Mouse (Mus musculus) kidney, embryonic 16.5 days (tissue): ENCODE results near the gene Wnt10b. TPM values are rescaled to one million over a fixed set of nuclear protein-coding genes. Genes with fewer than 3 reads are reported as not detected.
"Not testable (repeated sequence)": the region's sequence is repeated elsewhere in the genome, so short reads cannot be mapped to it uniquely, and the experiment has no call there.

Source experiments
- ATAC-seq: fragments of 200-750 bp; cut with Nextera tagmentation; 2 replicates; pipeline ENCODE4 v1.8.0; 2017; ENCODE audit warnings: moderate TSS enrichment; ENCODE audit not compliant: low FRiP score, low TSS enrichment
- H3K27ac ChIP-seq: fragments of 300-500 bp; sonication (generic); 2 replicates; pipeline ENCODE4 v1.5.1; 2014; ENCODE audit warnings: low read length
- H3K27me3 ChIP-seq: fragments of 300-500 bp; sonication (generic); 2 replicates; pipeline ENCODE4 v1.6.1; 2014; ENCODE audit warnings: low read length, control low read depth, mixed read lengths; ENCODE audit not compliant: insufficient read depth
- H3K36me3 ChIP-seq: fragments of 300-500 bp; sonication (generic); 2 replicates; pipeline ENCODE4 v1.6.1; 2014; ENCODE audit warnings: low read length, control low read depth, mixed read lengths; ENCODE audit not compliant: insufficient read depth
- H3K4me1 ChIP-seq: fragments of 300-500 bp; sonication (generic); 2 replicates; pipeline ENCODE4 v1.6.1; 2014; ENCODE audit warnings: low read length, control low read depth, mixed read lengths; ENCODE audit not compliant: insufficient read depth
- H3K4me2 ChIP-seq: fragments of 300-500 bp; sonication (generic); replicated peaks from 2 replicates; pipeline ENCODE4 v1.6.1; 2014; ENCODE audit warnings: low read depth, low read length
- H3K4me3 ChIP-seq: fragments of 300-500 bp; sonication (generic); 2 replicates; pipeline ENCODE4 v1.5.1; 2014; ENCODE audit warnings: mild to moderate bottlenecking, low read length
- H3K9ac ChIP-seq: fragments of 300-500 bp; sonication (generic); replicated peaks from 2 replicates; pipeline ENCODE4 v1.6.1; 2014; ENCODE audit warnings: low read length
- H3K9me3 ChIP-seq: fragments of 300-500 bp; sonication (generic); 2 replicates; pipeline ENCODE4 v1.6.1; 2016; ENCODE audit warnings: low read length, control low read depth
- WGBS: fragments of 180-500 bp; shearing (Covaris S2); extraction: QIAGEN DNeasy Blood & Tissue Kit; methylation state at CpG from one replicate; pipeline ENCODE4 v1.1.7; 2014; 5-methylcytosine and 5-hydroxymethylcytosine counted together
- polyA plus RNA-seq: library from polyadenylated mRNA; unstranded; fragments of >200 nt; fragmentation: Nextera tagmentation; extraction: Ambion mirVana; gene quantifications from 2 replicates; pipeline ENCODE4 v1.2.1, GENCODE M21; 2015

Gene Wnt10b
- polyA plus RNA-seq: 0.17 TPM in 1 of 2 replicates, not detected in the other

DNA sequence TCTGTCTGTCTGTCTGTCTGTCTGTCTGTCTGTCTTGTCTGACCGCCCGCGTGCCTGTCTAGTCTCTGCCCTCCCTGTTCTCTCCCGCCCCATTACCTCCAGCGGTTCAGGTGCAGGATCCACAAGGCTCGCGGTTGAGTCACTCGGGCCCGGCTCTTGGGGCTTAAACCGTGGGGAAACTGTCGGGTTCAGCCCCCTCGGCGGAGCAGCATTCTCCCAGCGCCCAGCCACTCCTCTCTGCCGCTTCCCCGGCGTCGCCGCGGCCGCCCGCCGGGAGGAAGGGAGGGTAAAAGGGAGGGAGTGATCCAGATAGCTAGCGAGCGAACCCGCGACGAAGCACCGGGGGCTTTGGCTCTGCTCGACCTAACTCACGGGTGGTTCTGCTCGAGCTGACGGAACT, at the start of gene Wnt10b:
TSS of gene Wnt10b (minus strand) at position 389 of the 400 bp plus-strand sequence.
- Histone ChIP-seq H3K36me3 (no peaks in the 10 kb centered on the region), H3K9ac (no peak within 1 kb of the TSS), H3K4me3 (peak within 1 kb of the TSS; percentile 27), H3K9me3 (no peaks in the 10 kb centered on the region), H3K4me2 (peak within 1 kb of the TSS; percentile 48), H3K4me1 (peaks cover 30% of the 10 kb centered on the region), H3K27ac (no peak within 1 kb of the TSS), H3K27me3 (peaks cover 98% of the 10 kb centered on the region)
- under 1% methylated on average over 26 of the region's 33 CpGs for WGBS
- no peak for ATAC-seq

DNA sequence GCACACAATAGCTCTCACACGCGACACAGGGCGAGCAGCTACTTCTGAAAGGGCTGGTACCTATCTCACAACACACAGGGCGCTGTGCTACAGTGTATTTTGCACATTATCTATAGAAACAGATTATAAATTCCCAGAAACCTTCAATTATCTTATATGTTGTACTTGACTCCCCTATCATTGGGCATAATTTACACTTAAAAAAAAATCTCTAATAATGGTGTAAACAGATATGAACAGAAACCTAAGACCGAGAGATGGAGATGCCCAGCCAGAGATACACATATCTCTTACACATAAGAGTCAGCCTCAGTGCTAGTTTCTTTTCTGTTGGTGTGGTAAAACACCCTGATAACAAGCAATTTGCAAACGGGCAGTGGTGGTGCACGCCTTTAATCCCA, 49.7 kb upstream of the Wnt10b start:
- ATAC-seq: no peak
- no peak overlapping the region for H3K4me3 ChIP-seq
- H3K4me2 ChIP-seq: no peak overlapping the region
- H3K9ac ChIP-seq: no peak overlapping the region
- H3K4me1 ChIP-seq: peaks cover 23% of the 10 kb centered on the region
- H3K27me3 ChIP-seq: no peaks in the 10 kb centered on the region
- no peak overlapping the region for H3K27ac ChIP-seq
- 92% methylated on average over 7 of the region's 7 CpGs for WGBS
- H3K9me3 ChIP-seq: no peaks in the 10 kb centered on the region
- peaks cover 18% of the 10 kb centered on the region for H3K36me3 ChIP-seq

DNA sequence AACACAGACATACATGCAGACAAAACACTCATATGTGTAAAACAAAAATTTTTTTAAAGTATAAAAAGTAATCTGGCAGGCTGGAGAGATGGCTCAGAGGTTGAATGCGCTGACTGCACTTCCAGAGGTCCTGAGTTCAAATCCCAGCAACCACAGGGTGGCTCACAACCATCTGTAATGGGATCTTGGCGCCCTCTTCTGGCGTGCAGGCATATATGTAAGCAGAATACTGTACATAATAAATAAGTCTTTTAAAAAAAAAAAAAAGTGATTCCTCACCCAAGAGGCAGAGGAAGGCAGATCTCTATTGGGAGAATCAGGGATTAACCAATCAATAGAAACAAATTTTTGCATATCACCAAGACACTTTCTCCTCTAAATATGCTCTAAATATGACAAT, 45.5 kb upstream of the Wnt10b start:
- no peaks in the 10 kb centered on the region for H3K27me3 ChIP-seq
- no peak overlapping the region for H3K4me3 ChIP-seq
- no peaks in the 10 kb centered on the region for H3K9me3 ChIP-seq
- no peak for ATAC-seq
- H3K36me3 ChIP-seq: peaks cover 32% of the 10 kb centered on the region
- H3K4me2 ChIP-seq: no peak overlapping the region
- no peak overlapping the region for H3K9ac ChIP-seq
- no peaks in the 10 kb centered on the region for H3K4me1 ChIP-seq
- WGBS: 68% methylated on average over 3 of the region's 3 CpGs
- no peak overlapping the region for H3K27ac ChIP-seq

DNA sequence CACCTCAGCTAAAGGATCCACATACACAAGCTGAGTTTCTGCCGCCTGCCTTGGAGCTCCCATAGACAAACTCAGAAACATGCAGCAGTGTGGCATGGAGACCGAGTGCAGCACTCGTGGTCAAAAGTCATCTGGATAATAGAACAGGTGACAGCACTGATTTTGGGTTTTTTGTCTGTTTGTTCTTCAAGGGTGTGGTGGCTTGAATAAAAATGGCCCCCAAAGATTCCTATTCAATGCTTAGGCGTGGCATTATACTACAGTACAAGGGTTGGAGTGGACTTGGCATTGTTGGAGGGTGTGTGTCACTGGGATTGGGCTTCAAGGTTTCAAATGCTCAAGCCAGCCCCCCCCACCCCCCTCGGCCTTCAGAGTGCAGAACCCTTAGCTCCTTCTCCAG, 44.2 kb upstream of the Wnt10b start:
- no peak overlapping the region for H3K4me2 ChIP-seq
- ATAC-seq: no peak
- no peaks in the 10 kb centered on the region for H3K9me3 ChIP-seq
- H3K27ac ChIP-seq: no peak overlapping the region
- no peak overlapping the region for H3K4me3 ChIP-seq
- H3K4me1 ChIP-seq: no peaks in the 10 kb centered on the region
- H3K27me3 ChIP-seq: no peaks in the 10 kb centered on the region
- 97% methylated on average over 5 of the region's 5 CpGs for WGBS
- peaks cover 33% of the 10 kb centered on the region for H3K36me3 ChIP-seq
- no peak overlapping the region for H3K9ac ChIP-seq

DNA sequence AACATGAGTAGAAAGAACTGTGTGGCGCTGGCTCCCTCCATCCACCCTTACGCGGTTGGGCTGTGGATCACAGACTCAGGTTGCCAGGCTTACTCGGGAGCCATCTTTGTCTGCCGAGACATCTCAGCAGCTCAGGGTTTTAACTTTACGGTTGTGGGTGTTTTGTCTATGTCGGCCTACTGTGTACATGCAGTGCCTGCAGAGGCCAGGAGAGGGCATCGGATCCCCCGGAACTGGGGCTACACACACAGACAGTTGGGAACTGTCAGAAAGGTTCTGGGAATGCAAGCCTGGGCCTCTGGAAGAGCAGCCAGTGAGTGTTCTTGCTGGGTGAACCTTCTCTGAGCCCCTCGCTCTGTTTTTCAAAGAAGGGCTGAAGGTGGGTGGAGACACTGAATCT, 43.5 kb upstream of the Wnt10b start:
- H3K4me1 ChIP-seq: no peaks in the 10 kb centered on the region
- H3K9ac ChIP-seq: no peak overlapping the region
- no peak overlapping the region for H3K4me3 ChIP-seq
- no peaks in the 10 kb centered on the region for H3K27me3 ChIP-seq
- H3K27ac ChIP-seq: no peak overlapping the region
- peaks cover 35% of the 10 kb centered on the region for H3K36me3 ChIP-seq
- no peak for ATAC-seq
- H3K9me3 ChIP-seq: no peaks in the 10 kb centered on the region
- no peak overlapping the region for H3K4me2 ChIP-seq
- 38% methylated on average over 10 of the region's 10 CpGs for WGBS

DNA sequence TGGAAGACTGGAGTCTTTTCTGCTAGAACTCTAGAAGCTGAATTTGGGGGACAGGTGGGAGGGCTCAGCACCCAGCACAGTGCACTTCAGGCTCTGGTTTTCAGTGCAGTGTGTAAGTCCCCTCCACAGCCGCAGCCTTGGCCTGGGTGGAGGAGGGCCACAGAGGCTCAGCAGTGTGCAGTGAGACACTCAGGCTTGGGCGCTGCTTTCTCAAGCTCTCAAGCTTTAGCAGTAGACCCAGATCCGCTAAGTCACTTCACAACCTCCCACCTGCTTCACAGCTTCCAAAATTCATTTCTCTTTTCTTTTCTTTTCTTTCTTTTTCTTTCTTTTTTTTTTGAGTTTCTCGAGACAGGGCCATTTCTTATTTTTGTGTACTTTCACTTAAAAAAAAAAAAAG, 43.0 kb upstream of the Wnt10b start:
- Histone ChIP-seq H3K27ac (no peak overlapping the region), H3K4me3 (no peak overlapping the region), H3K9ac (no peak overlapping the region), H3K27me3 (no peaks in the 10 kb centered on the region), H3K9me3 (no peaks in the 10 kb centered on the region), H3K4me2 (no peak overlapping the region), H3K4me1 (no peaks in the 10 kb centered on the region), H3K36me3 (peaks cover 39% of the 10 kb centered on the region)
- no peak for ATAC-seq
- 94% methylated on average over 4 of the region's 4 CpGs for WGBS

DNA sequence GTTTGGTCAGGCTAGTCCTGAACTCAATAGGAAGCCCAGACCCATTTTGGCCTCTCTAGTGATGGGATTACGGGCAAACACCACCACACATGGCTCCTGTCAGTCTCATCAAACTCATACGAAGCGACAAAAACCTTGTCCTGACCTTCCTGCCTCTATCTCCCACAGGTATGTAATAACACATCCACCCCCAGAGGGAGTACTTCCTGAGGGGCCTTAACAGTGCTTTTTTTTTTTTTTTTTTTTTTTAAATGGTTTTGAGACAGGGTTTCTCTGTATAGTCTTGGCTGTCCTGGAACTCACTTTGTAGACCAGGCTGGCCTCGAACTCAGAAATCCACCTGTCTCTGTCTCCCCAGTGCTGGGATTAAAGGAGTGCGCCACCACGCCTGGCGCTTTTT, 40.2 kb upstream of the Wnt10b start:
- 93% methylated on average over 7 of the region's 7 CpGs for WGBS
- no peaks in the 10 kb centered on the region for H3K27me3 ChIP-seq
- H3K4me3 ChIP-seq: no peak overlapping the region
- H3K9me3 ChIP-seq: no peaks in the 10 kb centered on the region
- no peak overlapping the region for H3K27ac ChIP-seq
- H3K9ac ChIP-seq: no peak overlapping the region
- ATAC-seq: no peak
- no peak overlapping the region for H3K4me2 ChIP-seq
- H3K4me1 ChIP-seq: no peaks in the 10 kb centered on the region
- H3K36me3 ChIP-seq: peaks cover 44% of the 10 kb centered on the region

DNA sequence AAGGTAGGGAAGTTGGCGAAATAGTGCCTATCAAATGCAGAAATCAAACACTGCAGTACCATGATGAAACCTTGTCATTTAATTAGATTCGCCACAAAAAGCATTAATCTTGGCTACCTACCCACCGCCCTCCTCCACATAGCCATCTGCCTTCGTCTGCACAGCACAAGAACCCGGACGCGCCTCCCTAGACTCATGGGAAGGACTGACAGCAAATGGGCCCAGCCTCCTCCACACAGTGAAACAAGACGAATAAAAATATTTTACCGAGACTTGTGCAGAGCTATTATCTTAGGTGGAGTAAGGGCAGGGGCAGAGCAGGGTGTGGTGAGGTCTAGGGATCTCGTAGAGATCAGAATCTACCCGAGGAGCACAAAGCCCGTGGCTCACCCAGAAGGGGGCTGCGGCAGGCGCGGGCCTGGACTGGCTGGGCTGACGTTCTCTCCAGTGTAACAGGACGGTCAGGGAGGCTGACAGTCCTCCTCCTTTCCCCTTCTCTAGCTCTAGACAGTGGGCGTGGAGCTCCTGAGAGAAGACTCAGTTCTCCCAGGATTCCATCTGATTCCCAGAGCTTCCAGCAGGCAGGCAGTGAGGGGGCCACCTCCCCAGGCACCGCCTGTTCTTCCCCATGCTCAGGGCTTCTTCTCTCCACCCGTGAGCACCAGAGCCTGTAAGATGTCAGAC, 34.9 kb upstream of the Wnt10b start:
- WGBS: 78% methylated on average over 20 of the region's 20 CpGs
- Histone ChIP-seq H3K9me3 (no peaks in the 10 kb centered on the region), H3K4me1 (peaks cover 10% of the 10 kb centered on the region), H3K9ac (no peak overlapping the region), H3K27ac (no peak overlapping the region), H3K36me3 (peaks cover 39% of the 10 kb centered on the region), H3K4me2 (no peak overlapping the region), H3K4me3 (no peak overlapping the region), H3K27me3 (peaks cover 22% of the 10 kb centered on the region)
- ATAC-seq: no peak

DNA sequence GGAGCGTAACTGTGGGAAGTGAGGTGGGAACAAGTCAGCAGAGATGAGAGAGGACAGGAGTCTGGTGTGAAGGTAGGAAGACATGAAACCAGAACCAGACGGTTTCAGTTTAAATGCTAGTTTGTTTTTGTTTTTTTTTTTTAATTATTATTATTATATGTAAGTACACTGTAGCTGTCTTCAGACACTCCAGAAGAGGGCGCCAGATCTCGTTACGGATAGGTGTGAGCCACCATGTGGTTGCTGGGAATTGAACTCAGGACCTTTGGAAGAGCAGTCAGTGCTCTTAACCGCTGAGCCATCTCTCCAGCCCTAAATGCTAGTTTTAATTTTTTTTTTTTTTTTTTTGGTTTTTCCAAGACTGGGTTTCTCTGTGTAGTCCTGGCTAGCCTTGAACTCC, 32.3 kb upstream of the Wnt10b start:
- H3K27me3 ChIP-seq: peaks cover 49% of the 10 kb centered on the region
- not testable (repeated sequence) for ATAC-seq
- 68% methylated on average over 6 of the region's 6 CpGs for WGBS

DNA sequence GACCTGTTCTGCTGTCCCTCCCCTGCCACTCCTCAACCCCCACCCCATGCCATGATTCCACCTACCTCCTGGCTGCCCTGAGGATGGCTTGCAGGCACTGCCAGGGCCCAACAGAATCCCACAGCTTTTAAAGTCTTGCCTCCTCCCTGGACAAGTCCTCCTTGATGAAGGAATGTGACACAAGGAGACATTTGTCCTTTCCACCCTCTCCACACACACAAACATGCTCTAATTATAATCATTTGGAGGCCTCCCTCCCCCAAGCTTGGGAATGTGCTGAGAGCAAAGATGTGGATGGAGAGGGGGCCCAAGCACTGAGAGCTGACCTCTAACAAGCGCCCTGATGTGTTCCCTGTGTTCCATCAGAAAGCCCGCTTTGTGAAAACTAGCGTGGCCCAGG, 31.4 kb upstream of the Wnt10b start, which contains the start of gene Ddn:
TSS of gene Ddn (minus strand) at position 101 of the 400 bp plus-strand sequence.
- Histone ChIP-seq H3K27ac (no peak within 1 kb of the TSS), H3K27me3 (peaks cover 57% of the 10 kb centered on the region), H3K36me3 (peaks cover 24% of the 10 kb centered on the region), H3K9ac (peak within 1 kb of the TSS; percentile 45; the same call in 1 of the 2 replicates), H3K9me3 (no peaks in the 10 kb centered on the region), H3K4me3 (peak within 1 kb of the TSS; percentile 48), H3K4me2 (peak within 1 kb of the TSS; percentile 86), H3K4me1 (peaks cover 34% of the 10 kb centered on the region)
- 38% methylated on average over 3 of the region's 3 CpGs for WGBS
- ATAC-seq: no peak

More for the DNA sequence above, 32.3 kb upstream of the Wnt10b start:
- Histone ChIP-seq H3K4me1 (peaks cover 34% of the 10 kb centered on the region), H3K36me3 (peaks cover 24% of the 10 kb centered on the region)
- H3K4me2 ChIP-seq, H3K9me3 ChIP-seq, H3K27ac ChIP-seq, H3K9ac ChIP-seq, H3K4me3 ChIP-seq: not testable (repeated sequence)
